Mouse (Mus musculus): Measurements from ENCODE around the gene 1700042G07Rik.

Gene 1700042G07Rik

DNA sequence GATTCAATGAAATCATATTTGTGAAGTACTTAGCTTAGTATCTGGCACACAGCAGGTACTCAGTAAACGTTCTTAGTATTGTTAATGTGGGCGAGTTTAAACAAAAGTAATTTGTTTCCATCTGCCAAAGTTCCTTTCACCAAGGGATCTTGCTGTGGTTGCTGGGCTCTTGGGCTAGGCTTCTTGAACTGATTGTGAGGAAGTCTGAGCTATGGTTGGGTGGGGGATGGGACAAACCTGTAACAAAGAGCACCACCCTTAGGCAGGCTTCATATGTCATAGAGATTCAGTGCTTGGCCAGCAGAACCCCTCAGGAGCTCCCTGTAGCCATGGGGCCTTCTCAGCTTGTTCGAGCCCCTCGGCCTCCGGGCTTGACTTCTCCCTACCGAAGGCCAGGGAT is at the start of gene 1700042G07Rik, which contains the start of gene Gm49337:
1700042G07Rik (plus strand) TSS at position 301 of the 400 bp plus-strand sequence.
Gm49337 (plus strand) TSS at position 313 of the 400 bp plus-strand sequence.
- in situ Hi-C loops (cut with MboI), result no loop called here

DNA sequence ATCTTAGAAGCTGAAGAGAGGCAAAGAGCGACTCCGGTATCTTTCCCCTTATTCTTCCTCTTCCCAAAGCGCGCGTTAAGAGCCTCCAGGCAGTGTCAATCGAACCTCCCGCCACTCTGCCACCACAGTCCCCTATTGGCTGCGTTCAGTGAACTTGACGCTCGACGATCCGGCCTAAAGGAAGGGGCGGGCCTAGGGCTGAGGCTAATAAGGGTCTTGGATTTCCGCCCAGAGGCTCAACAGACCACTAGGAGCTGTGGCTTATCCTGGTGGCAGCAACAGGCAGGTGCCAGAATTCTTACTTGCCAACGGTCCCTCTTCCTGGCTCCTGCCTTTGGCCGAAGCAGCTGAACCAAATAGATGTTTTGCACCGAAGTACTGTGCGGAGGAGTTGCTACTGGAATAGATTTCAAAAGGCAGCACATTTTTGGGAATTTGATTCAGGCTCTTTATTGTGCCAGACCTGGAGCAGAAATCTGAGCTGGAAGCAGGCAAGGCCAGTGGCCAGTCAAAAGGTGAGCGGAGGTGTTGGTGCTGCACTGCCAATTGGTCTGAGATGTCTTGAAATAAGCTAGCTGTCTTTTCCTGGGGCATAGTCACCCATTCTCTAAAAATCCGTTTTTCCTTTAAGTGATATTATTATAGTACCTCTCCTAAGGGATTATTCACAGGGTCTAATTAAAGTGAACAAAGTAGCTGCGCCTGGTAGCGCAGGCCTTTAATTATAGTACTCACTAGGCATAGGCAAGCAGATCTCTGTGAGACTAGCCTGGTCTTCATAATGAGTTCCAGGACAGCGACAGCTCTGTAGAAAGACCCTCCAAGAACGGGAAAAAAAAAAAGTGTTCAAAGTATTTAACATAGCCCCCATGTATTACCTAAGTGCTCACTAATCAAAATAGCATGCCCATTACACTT is 49.3 kb upstream of the 1700042G07Rik start, which contains the start of the genes Rad54l and Pomgnt1:
Rad54l (minus strand) TSS at position 89 of the 918 bp plus-strand sequence.
Pomgnt1 (plus strand) TSS at position 239 of the 918 bp plus-strand sequence.
- in situ Hi-C loops (cut with MboI), result no loop called here

DNA sequence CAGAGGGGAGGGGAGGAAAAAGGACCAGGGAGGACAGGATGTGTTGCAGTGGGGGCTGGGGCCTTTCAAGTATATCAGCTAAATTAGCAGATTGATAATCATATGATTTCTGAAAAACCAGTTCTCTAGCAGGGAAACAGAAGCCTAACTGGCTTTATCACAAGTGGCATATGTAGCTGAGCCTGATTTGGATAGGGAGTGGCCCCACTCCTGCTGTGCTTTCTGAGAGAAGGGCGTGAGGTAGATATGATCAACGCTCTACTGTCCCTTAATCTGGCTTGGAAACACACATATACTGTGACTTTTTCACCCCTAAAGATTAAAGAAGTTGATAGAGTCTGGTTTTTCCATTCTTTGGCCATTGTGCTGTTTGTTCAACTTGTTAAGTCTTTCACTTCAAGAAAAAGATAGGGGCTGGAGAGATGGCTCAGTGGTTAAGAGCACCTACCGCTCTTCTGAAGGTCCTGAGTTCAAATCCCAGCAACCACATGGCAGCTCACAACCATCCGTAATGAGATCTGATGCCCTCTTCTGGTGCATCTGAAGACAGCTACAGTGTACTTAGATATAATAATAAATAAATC is 47.3 kb upstream of the 1700042G07Rik start:
- in situ Hi-C loops (cut with MboI), result no loop called here

DNA sequence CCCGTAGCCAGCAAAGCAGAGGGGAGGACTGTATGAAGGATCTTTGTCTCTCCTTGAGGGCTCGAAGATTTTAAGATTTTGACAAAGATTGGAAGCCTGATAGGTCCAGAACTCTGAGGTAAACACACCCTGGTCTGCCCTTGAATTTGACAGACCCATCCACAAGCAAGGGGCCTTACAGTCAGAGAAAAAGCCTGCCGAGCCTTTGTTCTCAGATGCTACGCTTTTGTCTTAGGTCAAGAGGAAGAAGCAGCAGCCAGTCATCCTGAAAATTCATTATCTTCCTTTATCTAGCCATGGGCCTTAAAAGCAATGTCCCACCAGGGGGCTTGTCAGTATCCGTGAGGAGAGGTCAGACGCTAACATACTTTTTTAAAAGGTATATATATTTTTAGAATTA is 45.2 kb upstream of the 1700042G07Rik start:
- in situ Hi-C loops (cut with MboI), result no loop called here

GRCm38 (mm10) chr4:116133126-116133525 is 40.0 kb upstream of the 1700042G07Rik start:
- in situ Hi-C loops (cut with MboI), result no loop called here

DNA sequence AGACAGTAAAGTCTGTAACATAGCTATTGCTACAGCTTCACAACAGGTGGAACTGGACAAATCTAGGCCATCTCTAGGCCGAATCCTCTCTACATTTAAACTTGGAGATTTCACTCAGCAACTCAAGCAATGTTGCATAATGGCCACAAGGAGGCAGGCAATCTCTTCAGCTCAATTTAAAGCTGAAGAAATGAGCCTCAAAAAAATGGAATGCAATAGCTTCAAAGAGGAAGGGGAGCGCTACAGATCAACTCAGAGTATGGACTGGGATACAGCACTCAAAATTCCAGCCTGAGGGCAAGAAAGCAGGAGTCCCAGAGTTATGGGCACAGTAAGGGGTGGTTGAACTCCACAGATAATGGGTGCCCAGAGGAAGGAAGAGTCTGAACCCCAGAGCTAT is 38.2 kb upstream of the 1700042G07Rik start:
- in situ Hi-C loops (cut with MboI), result no loop called here

GRCm38 (mm10) chr4:116137421-116137996 is 35.7 kb upstream of the 1700042G07Rik start:
- in situ Hi-C loops (cut with MboI), result no loop called here

DNA sequence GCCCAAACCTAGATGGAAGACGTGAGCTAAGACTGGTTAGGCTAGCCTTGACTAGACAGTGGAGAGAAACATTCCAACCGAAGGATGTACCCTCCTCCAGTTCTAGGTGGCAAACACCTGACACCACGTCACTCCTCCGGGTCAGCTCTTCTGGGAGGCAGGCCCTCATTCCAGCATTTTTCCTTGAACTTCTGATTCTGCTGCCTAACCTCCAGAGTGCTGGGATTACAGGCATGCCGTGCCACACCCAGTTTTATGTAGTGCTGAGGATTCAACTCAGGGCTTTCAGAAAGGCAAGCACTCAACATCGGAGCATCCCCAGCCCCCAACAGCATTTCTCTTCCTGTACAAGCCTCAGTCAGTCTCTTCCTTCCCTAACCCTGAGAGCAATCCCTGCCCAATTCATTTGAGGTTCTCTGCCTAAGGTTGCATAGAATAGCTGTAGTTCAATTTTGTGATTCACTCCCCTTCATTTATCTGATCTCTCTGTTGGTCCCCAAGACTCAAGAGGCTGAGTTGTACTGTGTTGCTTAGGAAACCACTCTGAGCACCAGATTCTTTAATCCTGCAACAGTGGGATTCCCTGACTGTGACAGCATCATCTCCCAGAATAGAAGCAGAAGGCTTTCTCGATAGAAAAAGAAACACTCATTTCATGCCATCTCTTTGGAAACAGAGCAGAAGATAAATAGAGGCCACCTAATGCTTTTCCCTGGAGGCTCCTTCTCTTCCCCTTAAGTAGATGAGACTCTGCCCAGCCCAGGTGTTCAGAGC is 32.2 kb upstream of the 1700042G07Rik start:
- in situ Hi-C loops (cut with MboI), result no loop called here

DNA sequence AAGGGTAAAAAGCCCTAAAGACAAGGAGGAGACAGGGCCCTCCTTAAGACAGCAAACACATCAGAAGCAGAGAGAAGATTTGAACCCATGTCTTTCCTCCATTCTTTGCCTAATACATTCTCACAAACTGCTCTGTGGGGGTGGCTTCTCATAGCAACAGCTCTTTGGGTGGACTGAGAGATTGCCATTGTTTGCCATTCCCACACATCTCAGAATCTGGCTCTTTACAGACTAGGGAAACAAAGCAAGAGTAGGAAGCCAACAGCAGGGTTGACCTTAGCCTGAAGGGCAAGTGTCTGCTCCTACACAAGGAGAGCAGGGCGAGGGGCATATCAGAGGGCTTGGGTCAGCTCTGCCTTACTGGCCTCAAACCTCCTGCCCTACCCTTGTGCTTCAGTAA is 31.4 kb upstream of the 1700042G07Rik start:
- in situ Hi-C loops (cut with MboI), result no loop called here

GRCm38 (mm10) chr4:116142269-116142668 is 30.9 kb upstream of the 1700042G07Rik start:
- in situ Hi-C loops (cut with MboI), result no loop called here

GRCm38 (mm10) chr4:116143317-116143811 is 29.8 kb upstream of the 1700042G07Rik start:
- in situ Hi-C loops (cut with MboI), result no loop called here

DNA sequence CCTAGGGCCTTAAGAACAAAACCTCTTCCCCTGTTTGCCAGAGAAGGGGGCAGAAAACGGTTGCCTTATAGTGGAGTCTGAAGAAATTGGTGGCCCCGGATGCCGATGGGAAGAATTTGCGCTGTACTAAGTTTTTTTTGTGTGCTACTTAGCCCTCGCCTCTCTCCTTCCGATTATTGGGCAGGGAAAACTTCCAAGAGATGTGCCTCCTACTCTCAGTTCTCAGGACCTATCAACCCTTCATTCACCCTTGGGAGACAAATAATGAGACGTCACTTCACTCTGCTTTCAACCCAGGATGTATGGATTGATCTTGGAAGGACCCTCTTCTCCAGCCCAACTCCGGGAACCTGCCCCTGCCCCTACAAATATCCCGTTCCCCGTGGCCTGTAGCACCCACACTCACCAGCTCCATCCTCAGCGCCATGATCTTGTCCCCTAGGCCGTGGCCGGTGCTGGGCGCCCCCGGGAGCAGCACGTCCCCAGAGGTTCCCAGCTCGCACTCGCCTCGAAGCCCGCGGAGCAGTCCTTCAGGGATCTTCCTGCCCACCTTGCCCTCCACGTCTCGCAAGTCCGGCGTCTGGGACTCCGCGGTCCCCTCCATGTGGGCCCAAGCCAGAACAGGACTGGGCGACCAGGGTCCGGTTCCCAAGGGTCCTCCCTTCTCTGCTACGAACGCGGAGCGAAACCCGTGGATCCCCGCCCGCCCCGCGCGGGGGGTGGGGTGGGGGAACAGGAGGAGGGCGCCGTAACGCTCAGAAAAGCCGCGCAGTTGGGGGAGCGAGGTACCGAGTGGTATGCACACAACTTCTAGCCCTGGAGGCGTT is 29.1 kb upstream of the 1700042G07Rik start:
- in situ Hi-C loops (cut with MboI), result no loop called here

DNA sequence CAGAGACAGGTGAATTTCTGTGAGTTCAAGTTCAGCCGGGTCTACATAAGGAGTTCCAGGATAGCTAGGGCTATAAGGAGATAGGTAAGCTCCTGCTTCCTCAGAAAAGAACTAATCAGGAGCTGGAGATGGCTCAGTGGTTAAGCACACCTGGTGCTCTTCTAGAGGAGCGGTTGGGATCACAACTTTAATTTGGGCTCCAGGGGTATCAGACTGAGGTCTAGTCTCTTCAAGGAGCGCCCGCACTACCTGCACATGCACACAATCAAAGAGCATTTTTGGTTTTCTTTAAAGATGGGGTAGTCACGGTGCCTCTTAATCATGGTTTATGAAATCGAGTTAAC is 23.4 kb upstream of the 1700042G07Rik start:
- in situ Hi-C loops (cut with MboI), result no loop called here

- in situ Hi-C loops (cut with MboI), result no loop called here
Measured at GRCm38 (mm10) chr4:116150156-116150861, 22.9 kb upstream of the 1700042G07Rik start.

GRCm38 (mm10) chr4:116150862-116151221 is 22.3 kb upstream of the 1700042G07Rik start:
- in situ Hi-C loops (cut with MboI), result no loop called here

DNA sequence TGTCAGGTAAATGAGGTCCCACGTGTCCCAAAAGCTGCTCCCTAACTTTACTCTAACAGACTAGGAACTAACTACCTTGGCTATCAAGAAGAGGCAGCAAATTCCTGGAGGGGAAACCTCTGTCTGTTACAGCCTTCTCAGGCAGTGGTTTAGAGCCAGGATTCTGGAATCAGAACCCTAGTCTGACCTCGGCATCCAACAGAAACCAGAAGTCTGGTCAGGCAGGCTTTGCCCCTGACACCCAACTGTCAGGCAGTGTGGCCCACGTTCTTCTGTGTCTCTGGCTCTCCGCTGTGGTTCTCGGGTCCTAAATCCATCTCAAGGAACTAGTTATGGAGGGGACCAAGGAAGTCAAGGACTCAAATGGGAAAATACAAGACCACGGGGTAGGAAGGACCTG is 21.9 kb upstream of the 1700042G07Rik start, which contains the start of gene Lurap1:
Lurap1 (minus strand) TSS at position 101 of the 400 bp plus-strand sequence.
- in situ Hi-C loops (cut with MboI), result no loop called here

- in situ Hi-C loops (cut with MboI), result no loop called here
Measured at GRCm38 (mm10) chr4:116152702-116153101, 20.5 kb upstream of the 1700042G07Rik start.

DNA sequence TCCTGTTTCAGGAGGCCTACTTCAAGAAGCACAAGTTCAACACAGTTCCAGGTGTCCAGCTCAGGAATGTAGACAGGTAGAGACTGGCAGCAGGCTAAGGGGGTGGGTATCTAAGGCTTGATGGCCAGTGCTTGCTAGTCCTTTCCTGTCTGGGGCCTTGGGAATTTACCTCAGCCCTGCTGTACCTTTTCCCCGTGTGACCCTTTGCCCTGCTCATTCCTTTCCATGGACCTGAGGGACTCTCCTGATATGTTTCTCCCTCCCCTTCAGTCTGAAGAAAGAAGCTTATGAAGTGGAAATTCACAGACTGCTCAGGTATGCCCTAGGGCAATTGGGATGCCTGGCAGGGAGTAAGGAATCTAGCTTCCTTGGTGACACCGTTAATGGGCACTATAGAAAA is 15.3 kb upstream of the 1700042G07Rik start:
- in situ Hi-C loops (cut with MboI), result no loop called here

- in situ Hi-C loops (cut with MboI), result no loop called here
Measured at GRCm38 (mm10) chr4:116159912-116160311, 13.3 kb upstream of the 1700042G07Rik start.

- in situ Hi-C loops (cut with MboI), result no loop called here
Measured at GRCm38 (mm10) chr4:116160769-116161168, 12.4 kb upstream of the 1700042G07Rik start.
